Mouse (Mus musculus) kidney, adult 2 months (tissue): Measurements from ENCODE around the gene Ltbp1. TPM values are rescaled to one million over a fixed set of nuclear protein-coding genes. Genes with fewer than 3 reads are reported as not detected.

Source experiments
- DNase-seq: peaks from one replicate; pipeline ENCODE4 v3.0.0; 2021
- H3K27ac ChIP-seq: fragments of 200-500 bp; 2 replicates; pipeline ENCODE4 v1.5.1; 2012; ENCODE audit warnings: low read depth, low read length, control low read depth, inconsistent platforms; ENCODE audit not compliant: insufficient read depth
- H3K27me3 ChIP-seq: fragments of 200-500 bp; replicated peaks from 2 replicates; pipeline ENCODE4 v1.6.1; 2012; ENCODE audit warnings: mild to moderate bottlenecking, moderate library complexity, low read length, inconsistent platforms; ENCODE audit not compliant: control insufficient read depth, insufficient read depth
- H3K36me3 ChIP-seq: fragments of 200-500 bp; 2 replicates; pipeline ENCODE4 v1.6.1; 2012; ENCODE audit warnings: mild to moderate bottlenecking, moderate library complexity, low read length, inconsistent platforms; ENCODE audit not compliant: control insufficient read depth, insufficient read depth
- H3K4me1 ChIP-seq: fragments of 200-500 bp; 2 replicates; pipeline ENCODE4 v1.6.1; 2011; ENCODE audit warnings: low read length; ENCODE audit not compliant: control insufficient read depth, insufficient read depth
- H3K4me3 ChIP-seq: fragments of 200-500 bp; 2 replicates; pipeline ENCODE4 v1.5.1; 2011; ENCODE audit warnings: mild to moderate bottlenecking, low read depth, low read length, control low read depth; ENCODE audit not compliant: insufficient read depth
- CTCF ChIP-seq: fragments of 200-500 bp; conservative IDR thresholded peaks from 2 replicates; pipeline ENCODE4 v1.5.1; 2011; ENCODE audit warnings: low read depth, mild to moderate bottlenecking, control low read depth, low read length, moderate library complexity, mixed read lengths; ENCODE audit not compliant: insufficient read depth, insufficient read length
- POLR2A ChIP-seq: fragments of 200-500 bp; IDR thresholded peaks from one replicate; pipeline ENCODE4 v1.6.1; 2011; ENCODE audit warnings: low read depth, low read length, control low read depth
- WGBS: fragments of 180-500 bp; shearing (Covaris S2); methylation state at CpG from one replicate; pipeline ENCODE4 v1.1.7; 2018; 5-methylcytosine and 5-hydroxymethylcytosine counted together
- polyA plus RNA-seq: library from polyadenylated mRNA; depleted of rRNA; stranded (reverse); fragments of >200 nt; gene quantifications from 2 replicates; pipeline ENCODE4 v1.2.3, GENCODE M21; 2012

Ltbp1 gene
- polyA plus RNA-seq, 1 experiment = 10.2 TPM

GRCm38 (mm10) chr17:75033872-75034615 is 28.7 kb downstream of the Ltbp1 start:
- 80% methylated on average over 21 of the region's 21 CpGs for WGBS
- Histone ChIP-seq H3K4me3 (no peak overlapping the region), H3K36me3 (no peaks in the 10 kb centered on the region), H3K27ac (no peak overlapping the region), H3K27me3 (no peaks in the 10 kb centered on the region), H3K4me1 (no peaks in the 10 kb centered on the region)
- no peak for DNase-seq
- TF ChIP-seq POLR2A (no peak), CTCF (no peak)

DNA sequence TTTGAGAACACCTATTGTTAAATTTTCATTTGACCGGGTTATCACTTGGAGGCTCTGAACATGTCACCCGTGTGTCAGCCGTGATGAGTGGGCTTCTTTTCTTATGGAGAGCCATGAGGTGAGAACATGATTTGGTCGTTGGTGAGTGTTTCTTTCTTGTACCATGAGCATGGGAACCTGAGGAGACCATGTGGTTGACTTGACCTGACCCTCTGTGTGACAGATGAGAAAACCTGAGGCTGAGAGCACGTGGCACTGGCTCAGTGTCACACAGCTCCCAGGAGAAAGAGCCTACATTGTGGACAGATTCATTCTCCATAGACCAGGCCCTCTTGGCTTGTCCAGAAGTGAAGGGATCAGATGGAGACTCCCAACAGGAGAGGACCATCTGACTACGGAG is 31.5 kb downstream of the Ltbp1 start:
- H3K27ac ChIP-seq = peak overlapping the region; percentile 37; the same call in 1 of the 2 replicates
- no peak for DNase-seq
- H3K4me1 ChIP-seq = no peaks in the 10 kb centered on the region
- 63% methylated on average over 6 of the region's 6 CpGs for WGBS
- no peaks in the 10 kb centered on the region for H3K27me3 ChIP-seq
- no peaks in the 10 kb centered on the region for H3K36me3 ChIP-seq
- TF ChIP-seq CTCF (no peak), POLR2A (no peak)
- no peak overlapping the region for H3K4me3 ChIP-seq

DNA sequence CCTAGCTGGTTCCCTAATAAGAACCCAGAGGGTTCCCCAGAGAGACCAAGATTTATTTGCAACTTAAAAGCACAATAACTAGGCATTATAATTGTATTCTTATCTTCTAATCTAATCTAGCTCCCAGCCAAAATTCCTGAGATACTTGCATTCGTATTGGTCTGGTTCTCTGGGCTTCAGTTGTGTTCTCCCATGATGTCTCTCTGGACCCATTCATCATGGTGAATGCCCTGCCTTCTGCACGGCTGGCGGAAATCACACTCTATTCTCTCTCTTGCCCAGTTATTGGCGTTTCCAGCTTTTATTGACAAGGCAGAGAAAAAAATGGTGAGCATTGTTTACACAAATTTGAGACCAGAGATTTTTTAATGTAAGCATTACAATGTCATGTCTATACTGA is 33.6 kb downstream of the Ltbp1 start:
- Histone ChIP-seq H3K4me1 (no peaks in the 10 kb centered on the region), H3K36me3 (no peaks in the 10 kb centered on the region), H3K27ac (no peak overlapping the region), H3K4me3 (no peak overlapping the region), H3K27me3 (no peaks in the 10 kb centered on the region)
- 59% methylated on average over 4 of the region's 4 CpGs for WGBS
- DNase-seq = peak; percentile 66
- TF ChIP-seq CTCF = no peak
- no peak for TF ChIP-seq POLR2A

DNA sequence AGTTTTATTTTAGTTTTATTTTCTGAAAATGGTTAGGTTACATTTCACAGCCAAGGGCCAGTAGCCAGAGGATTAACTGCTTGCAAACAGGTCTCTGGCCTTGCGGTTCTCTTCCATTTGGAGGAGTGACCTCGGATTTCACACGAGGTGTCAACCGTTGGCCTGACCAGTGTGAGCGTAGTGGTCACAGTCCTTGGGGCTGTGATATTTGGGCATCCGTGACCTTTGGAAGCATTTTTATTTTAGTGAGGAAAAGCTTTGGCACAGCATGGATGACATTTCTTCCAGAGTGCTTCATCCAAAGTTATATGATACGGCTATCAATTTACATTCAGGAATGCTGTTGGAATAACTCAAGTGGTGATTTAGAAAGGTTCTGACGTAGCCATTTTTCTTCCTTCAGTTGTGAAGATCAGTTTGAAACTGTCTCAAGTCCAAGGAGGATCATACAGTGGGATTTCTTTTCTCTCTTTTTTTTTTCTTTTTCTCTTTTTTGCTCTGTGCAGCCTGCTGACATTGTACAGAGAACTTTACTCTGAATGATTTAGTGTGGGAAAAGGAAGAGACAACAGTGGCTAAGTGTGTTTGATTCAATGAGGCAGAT is 44.1 kb downstream of the Ltbp1 start:
- no peaks in the 10 kb centered on the region for H3K36me3 ChIP-seq
- 56% methylated on average over 8 of the region's 8 CpGs for WGBS
- H3K4me1 ChIP-seq = no peaks in the 10 kb centered on the region
- no peaks in the 10 kb centered on the region for H3K27me3 ChIP-seq
- H3K4me3 ChIP-seq = no peak overlapping the region
- H3K27ac ChIP-seq = no peak overlapping the region
- TF ChIP-seq POLR2A = no peak
- no peak for TF ChIP-seq CTCF
- DNase-seq = no peak

DNA sequence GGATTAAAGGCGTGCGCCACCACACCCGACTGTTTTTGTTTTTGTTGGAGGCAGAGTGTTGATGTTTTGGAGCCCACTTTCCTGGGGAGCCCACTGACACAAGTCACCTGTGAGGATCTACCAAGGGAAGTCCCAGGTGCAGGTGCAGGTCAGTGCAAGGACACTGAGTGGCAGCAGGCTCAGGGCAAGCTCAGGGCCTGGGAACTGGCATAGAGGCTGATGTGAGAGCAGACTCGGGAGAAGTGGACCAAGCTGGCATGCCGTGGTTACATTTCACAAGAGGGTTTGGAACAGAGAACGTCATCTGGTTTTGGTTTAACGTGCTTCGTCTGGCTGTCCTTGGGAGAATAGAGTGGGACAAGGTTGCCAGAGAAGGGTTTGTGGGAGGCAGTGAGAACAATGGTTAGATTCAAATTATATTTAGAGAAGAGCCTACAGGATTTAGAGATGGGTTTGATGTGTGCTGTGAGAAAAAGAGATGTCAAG is 46.1 kb downstream of the Ltbp1 start:
- Histone ChIP-seq H3K4me3 (no peak overlapping the region), H3K36me3 (no peaks in the 10 kb centered on the region), H3K4me1 (no peaks in the 10 kb centered on the region), H3K27ac (no peak overlapping the region), H3K27me3 (no peaks in the 10 kb centered on the region)
- no peak for DNase-seq
- TF ChIP-seq CTCF (no peak), POLR2A (no peak)
- WGBS = 88% methylated on average over 8 of the region's 8 CpGs

DNA sequence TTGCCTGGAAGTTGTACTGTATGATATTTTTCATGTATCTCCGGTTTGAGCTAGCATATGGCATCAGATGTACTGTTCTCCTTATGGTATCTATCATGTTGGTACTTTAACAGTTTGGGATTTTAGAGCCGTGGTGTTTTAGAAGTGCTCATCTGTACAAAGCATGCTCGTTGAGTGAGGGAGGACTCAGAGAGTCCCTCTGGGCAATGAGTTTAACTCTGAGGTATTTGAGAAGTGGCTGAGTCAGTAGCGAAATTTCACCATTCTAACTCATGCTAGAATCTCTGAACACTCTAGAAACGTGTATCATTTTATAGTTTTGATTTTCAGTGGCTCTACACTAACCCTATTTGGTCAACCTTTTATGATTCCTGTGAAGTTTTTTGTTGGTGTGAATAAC is 49.9 kb downstream of the Ltbp1 start:
- H3K27me3 ChIP-seq = no peaks in the 10 kb centered on the region
- DNase-seq = no peak
- H3K4me3 ChIP-seq = no peak overlapping the region
- 81% methylated on average over 5 of the region's 5 CpGs for WGBS
- no peaks in the 10 kb centered on the region for H3K36me3 ChIP-seq
- no peaks in the 10 kb centered on the region for H3K4me1 ChIP-seq
- no peak overlapping the region for H3K27ac ChIP-seq
- TF ChIP-seq POLR2A (no peak), CTCF (no peak)

DNA sequence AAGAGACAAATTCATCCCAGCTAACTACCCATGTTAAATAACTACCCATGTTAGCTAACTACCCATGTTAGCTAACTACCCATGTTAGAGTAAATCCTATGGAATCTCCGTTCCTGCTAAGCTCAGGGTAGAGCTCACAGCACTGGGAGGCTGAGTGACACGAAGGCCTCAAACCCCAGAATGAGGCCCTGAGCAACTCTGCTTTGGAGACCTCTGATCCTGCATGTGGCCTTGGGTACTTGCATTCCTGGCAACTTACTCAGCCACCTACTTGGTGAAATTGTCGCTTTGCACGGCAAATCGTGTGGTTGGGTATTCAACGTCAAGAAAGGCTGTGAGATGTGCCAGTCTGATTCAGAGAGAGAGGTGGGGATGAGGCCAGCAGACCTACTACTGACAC is 50.6 kb downstream of the Ltbp1 start:
- no peak for TF ChIP-seq CTCF
- no peak for TF ChIP-seq POLR2A
- Histone ChIP-seq H3K4me1 (no peaks in the 10 kb centered on the region), H3K27ac (no peak overlapping the region), H3K4me3 (no peak overlapping the region), H3K36me3 (no peaks in the 10 kb centered on the region), H3K27me3 (no peaks in the 10 kb centered on the region)
- 86% methylated on average over 6 of the region's 6 CpGs for WGBS
- no peak for DNase-seq
